Mouse (Mus musculus) frontal cortex, adult 2 months (tissue): Measurements from ENCODE around the gene Fam71f2. TPM values are rescaled to one million over a fixed set of nuclear protein-coding genes. Genes with fewer than 3 reads are reported as not detected.

ENCODE experiments used
- DNase-seq, 2 experiments: peaks; one replicate each; pipeline ENCODE4 v3.0.0; 2022; ENCODE audit warnings: low spot score in 1 of 2; ENCODE audit errors: extremely low spot score in 1 of 2
- polyA plus RNA-seq: library from polyadenylated mRNA; depleted of rRNA; stranded (reverse); fragments of >200 nt; gene quantifications from 2 replicates; pipeline ENCODE4 v1.2.3, GENCODE M21; 2012; rRNA removed

The Fam71f2 gene
- 1.2 and 1.8 TPM in 2 replicates for polyA plus RNA-seq

GRCm38 (mm10) chr6:29279293-29279692, at the start of gene Fam71f2:
Gene Fam71f2, plus strand, starts transcription at chr6:29279593.
- DNase-seq, result no peak

DNA sequence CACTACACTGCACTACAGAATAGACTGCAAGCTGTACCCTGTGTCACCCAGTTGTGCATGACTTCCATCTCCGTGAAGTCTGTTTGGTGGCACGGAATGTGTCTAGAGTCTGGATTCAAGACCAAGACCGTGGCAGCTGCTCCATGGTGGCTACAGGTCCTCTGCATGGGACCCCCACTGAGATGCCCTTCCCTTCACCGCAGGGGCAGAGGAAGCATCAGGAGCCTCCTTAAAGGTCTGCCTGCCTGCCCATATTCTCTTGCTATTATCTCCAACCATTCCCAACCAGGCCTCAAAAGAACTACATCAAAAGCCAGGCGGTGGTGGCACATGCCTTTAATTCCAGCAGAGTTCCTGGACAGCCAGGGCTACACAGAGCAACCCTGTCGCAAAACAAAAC, 49.0 kb upstream of the Fam71f2 start:
- DNase-seq, result no peak

GRCm38 (mm10) chr6:29231799-29232198, 47.6 kb upstream of the Fam71f2 start:
- no peak for DNase-seq

DNA sequence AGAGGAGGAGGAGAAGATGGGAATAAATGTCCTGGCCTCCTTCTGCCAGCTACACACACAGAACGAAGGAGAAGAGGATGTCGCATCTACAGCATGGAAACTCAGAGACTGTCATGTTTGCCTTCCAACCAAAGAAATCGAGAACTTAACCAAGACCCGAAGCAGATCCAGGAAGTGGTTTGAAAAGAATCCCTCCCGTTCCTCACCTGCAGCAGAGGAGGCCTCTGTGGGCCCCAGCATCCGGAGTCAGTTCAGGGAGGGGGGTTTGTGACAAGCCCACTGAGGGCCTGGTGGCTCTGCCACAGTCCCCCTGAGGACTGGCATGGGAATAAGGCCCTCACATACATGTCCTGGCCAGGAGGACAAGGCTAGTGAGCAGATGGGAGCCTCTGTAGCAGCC, 47.1 kb upstream of the Fam71f2 start:
- no peak for DNase-seq

DNA sequence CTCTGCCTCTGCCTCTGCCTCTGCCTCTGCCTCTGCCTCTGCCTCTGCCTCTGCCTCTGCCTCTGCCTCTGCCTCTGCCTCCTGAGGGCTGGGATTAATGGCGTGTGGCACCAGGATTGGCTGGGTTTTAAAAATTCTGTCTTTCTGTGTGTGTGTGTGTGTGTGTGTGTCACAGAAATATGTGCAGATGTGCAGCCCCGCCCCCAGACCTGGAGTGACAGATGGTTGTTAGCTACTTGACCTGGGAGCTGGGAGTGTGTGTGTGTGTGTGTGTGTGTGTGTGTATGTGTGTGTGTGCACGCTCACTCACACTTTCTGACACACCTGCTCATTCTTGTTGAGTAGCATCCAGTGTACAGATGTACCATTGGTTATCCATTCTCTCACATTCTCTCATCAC, 45.7 kb upstream of the Fam71f2 start:
- DNase-seq, result no peak

GRCm38 (mm10) chr6:29234272-29234671, 45.1 kb upstream of the Fam71f2 start:
- DNase-seq, result no peak

DNA sequence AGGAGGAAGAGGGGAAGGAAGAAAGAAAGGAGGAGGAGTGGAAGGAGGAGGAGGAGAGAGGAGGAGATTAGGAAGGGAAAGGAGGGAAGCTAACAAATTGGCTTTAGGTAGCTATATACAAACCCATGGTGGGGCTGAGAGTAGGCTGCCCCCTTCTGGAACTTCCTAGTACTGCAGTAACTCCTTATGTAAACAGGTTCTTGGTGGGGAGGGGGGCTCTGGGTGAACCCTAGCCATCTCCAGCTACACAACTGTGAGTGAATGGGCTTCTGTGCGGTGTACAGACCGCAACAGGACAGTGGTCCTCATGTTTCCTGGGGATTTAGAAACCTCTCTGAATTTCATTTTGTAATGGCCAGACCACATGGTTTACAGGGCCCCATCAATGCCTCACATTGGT, 38.6 kb upstream of the Fam71f2 start:
- peak in 1 of 2 experiments; percentile 58 for DNase-seq

DNA sequence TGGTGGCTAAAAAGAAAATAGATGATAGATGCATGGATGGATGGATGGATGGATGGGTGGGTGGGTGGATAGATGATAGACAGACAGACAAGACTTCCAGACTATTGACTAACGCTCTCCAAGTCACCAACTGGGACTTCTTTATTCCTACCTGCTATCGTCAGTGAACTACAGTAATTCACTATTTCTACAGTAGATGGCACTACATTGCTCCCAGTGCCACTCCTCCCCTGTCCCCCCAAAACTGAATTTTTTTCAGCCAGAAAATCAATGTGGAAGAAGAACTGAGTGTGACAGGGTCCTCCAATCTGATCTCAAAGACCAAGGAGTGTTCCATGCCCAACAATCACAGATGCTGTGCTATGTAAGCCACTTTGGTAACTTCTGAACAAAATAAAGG, 37.7 kb upstream of the Fam71f2 start:
- DNase-seq, result peak in 1 of 2 experiments; percentile 7

GRCm38 (mm10) chr6:29242265-29242664, 37.1 kb upstream of the Fam71f2 start:
- DNase-seq, result no peak

DNA sequence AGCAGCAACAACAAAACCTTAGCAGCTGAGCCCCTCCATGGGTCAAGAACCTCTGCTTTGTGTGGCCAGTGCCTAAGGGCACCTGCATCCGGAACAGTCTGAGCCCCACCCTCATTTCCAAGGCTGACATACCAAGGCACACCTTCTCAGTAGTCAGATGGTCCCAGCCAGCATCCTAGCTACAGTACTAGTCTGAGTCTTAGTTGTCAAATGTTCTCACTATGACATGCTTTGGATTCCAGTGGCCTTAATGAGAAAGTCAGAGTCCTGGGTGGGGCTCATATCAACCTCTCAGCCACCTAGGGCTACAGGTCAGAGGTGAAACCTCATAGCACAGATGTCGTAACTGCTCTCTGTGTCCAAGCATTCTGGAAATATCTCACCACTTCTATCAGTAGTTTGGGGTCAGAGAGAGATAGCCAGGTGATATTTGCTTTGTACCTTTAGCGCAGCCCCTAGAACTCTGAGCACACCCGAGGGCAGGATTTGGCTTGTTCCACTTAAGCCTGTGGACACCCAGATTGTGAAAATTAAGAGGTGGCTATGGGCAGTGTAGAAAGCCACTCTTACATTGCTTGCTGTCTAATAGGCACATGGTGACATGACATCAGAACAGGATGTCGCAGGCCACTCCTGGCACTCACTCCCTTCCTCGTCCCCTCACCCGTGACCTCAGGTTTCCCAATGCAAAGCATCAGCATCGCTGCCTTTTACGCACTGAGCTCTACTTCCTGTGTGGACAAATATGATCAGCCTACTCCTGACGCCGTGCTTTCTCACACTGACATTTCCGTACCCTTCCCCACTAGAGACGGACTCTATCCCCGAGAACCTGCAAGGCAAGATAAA, 33.9 kb upstream of the Fam71f2 start:
- no peak for DNase-seq

DNA sequence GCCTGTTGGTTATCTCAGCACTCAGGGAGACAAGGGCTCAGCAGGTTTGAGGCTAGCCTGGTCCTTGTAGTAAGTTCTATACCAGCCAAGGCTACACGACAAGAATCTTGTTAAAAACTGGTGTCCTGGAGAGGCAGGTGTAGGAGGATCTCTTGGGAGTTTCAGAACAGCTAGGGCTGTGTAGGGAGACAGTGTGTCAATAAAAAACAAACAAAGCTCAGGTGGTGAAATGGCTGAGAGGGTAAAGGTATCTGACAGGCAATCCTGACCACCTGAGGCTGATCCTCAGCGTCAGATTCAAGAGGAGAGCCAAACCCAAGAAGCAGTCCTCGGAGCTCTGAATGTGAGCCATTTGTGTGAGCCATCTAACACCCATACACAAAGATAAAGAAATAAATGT, 33.2 kb upstream of the Fam71f2 start:
- no peak for DNase-seq

- no peak for DNase-seq
Measured at GRCm38 (mm10) chr6:29246585-29246984, 32.8 kb upstream of the Fam71f2 start.

DNA sequence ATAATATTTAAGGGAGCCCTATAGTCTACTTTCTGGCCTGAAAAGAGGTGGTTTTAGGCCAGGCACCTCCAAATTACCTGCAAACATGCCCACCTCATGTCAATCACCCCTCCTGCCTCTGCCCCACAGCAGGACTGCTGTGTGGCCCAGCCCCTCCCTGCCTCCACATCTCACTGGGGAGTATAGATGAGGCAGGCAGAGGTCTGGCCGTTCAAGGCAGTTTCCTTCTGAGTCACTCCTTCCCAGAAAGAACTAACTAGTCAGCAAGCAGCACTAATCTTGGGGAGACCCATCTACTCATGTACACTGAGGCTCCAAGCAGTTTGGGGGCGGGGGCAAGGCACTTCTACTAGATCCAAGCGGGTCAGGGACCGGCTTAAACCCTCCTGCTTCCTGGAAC, 32.3 kb upstream of the Fam71f2 start:
- DNase-seq, result no peak

GRCm38 (mm10) chr6:29259418-29259817, 20.0 kb upstream of the Fam71f2 start:
- no peak for DNase-seq

- DNase-seq, result no peak
Measured at GRCm38 (mm10) chr6:29261831-29262230, 17.6 kb upstream of the Fam71f2 start.

GRCm38 (mm10) chr6:29263650-29264455, 15.5 kb upstream of the Fam71f2 start:
- peak; percentile 37 to 62 for DNase-seq

GRCm38 (mm10) chr6:29264456-29264781, 15.0 kb upstream of the Fam71f2 start:
- DNase-seq, result no peak

DNA sequence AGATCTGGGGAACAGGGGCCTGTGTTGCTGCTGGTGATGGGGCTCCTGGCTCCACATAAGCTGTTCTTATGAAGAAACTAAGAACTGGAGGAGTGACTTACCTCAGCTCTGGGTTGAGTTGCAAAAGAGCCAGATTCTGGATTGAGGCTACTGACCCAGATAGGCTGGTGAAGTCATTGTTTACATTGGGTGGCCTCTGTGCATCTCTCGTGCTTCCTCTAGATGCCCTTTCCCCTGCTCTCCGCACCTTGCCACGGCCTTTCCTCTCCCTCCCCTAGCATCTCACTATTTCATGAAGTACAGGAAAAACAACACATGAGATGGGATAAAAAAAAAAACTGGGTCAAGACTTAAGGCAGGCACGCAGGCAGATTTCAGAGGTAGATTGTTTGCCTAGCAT, 12.5 kb upstream of the Fam71f2 start:
- DNase-seq, result no peak

DNA sequence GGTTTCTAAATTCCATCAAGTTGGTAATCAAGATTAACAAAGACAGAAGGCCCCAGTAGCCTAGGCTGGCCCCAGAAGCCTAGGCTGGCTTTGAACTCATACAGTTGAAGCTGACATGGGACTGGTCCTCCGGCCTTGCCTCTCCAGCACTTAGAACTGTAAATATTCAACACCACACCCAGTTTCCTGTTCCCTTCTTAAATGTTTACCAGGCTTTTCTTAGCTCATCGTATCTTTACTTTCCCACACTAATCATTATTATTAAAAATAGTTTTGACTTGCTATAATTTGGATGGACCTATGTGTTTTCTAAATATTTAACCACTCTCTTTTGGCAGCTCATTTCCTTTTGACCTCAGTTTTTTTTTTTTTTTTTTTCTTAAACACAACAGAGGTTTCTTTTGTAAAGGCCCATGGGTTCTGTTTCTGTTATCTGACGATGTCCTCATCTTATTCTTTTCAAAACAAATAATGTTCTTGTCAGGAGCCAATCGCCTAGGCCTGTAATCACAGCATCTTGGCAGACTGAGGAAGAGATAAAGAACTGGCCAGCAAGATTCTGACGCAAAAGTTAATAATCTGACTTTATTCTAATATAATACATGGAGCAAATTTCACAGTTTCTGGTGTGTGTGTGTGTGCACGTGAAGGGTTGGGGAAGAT, 10.3 kb upstream of the Fam71f2 start:
- DNase-seq, result no peak

GRCm38 (mm10) chr6:29270961-29271360, 8.4 kb upstream of the Fam71f2 start:
- no peak for DNase-seq

- DNase-seq, result peak; percentile 80 to 91
Measured at GRCm38 (mm10) chr6:29272312-29273072, 6.9 kb upstream of the Fam71f2 start, which contains the start of gene Hilpda. Gene Hilpda, plus strand, starts transcription at chr6:29272488.
